Mouse (Mus musculus): Measurements from ENCODE around the gene Klf1. TPM values are rescaled to one million over a fixed set of nuclear protein-coding genes. Genes with fewer than 3 reads are reported as not detected.
A peak's percentile ranks its signal among the peaks of the same experiment; 100 is the strongest.

The Klf1 gene
- polyA plus RNA-seq (2011; ENCODE audit: insufficient read length, low read depth, missing spikeins) = not detected in 2 replicates

GRCm38 (mm10) chr8:84901752-84902151, at the start of gene Klf1:
Gene Klf1, plus strand, starts transcription at chr8:84901928.
- no peak within 1 kb of the TSS for H3K27ac ChIP-seq (ENCODE audit: insufficient read depth, low read length)
- TF ChIP-seq POLR2A (IDR thresholded peaks at IDR 0.05; ENCODE audit: low read depth, low read length) (no peak), CTCF (IDR thresholded peaks at IDR 0.05; ENCODE audit: borderline replicate concordance, insufficient read depth, low read length) (no peak)
- peaks cover 2% of the 10 kb centered on the region for H3K4me1 ChIP-seq (ENCODE audit: control insufficient read depth, insufficient read depth, low read length)
- H3K4me3 ChIP-seq (ENCODE audit: insufficient read depth, low read length) = peak within 1 kb of the TSS; percentile 67

- no peak overlapping the region for H3K27ac ChIP-seq (ENCODE audit: insufficient read depth, low read length)
- no peak overlapping the region for H3K4me3 ChIP-seq (ENCODE audit: insufficient read depth, low read length)
- TF ChIP-seq CTCF (IDR thresholded peaks at IDR 0.05; ENCODE audit: borderline replicate concordance, insufficient read depth, low read length) (no peak), POLR2A (IDR thresholded peaks at IDR 0.05; ENCODE audit: low read depth, low read length) (no peak)
- H3K4me1 ChIP-seq (ENCODE audit: control insufficient read depth, insufficient read depth, low read length) = peaks cover 7% of the 10 kb centered on the region; the same call in 1 of the 2 replicates
Observed at GRCm38 (mm10) chr8:84856434-84856833, 45.3 kb upstream of the Klf1 start.

- peaks cover 7% of the 10 kb centered on the region; the same call in 1 of the 2 replicates for H3K4me1 ChIP-seq (ENCODE audit: control insufficient read depth, insufficient read depth, low read length)
- TF ChIP-seq POLR2A (IDR thresholded peaks at IDR 0.05; ENCODE audit: low read depth, low read length) (peak; percentile 99), CTCF (IDR thresholded peaks at IDR 0.05; ENCODE audit: borderline replicate concordance, insufficient read depth, low read length) (no peak)
- peak within 1 kb of the TSS; percentile 90 for H3K4me3 ChIP-seq (ENCODE audit: insufficient read depth, low read length)
- H3K27ac ChIP-seq (ENCODE audit: insufficient read depth, low read length) = peak within 1 kb of the TSS; percentile 11; the same call in 1 of the 2 replicates
Observed at GRCm38 (mm10) chr8:84856864-84857441, 44.8 kb upstream of the Klf1 start, which contains the start of gene Farsa. Gene Farsa, plus strand, starts transcription at chr8:84856989.

DNA sequence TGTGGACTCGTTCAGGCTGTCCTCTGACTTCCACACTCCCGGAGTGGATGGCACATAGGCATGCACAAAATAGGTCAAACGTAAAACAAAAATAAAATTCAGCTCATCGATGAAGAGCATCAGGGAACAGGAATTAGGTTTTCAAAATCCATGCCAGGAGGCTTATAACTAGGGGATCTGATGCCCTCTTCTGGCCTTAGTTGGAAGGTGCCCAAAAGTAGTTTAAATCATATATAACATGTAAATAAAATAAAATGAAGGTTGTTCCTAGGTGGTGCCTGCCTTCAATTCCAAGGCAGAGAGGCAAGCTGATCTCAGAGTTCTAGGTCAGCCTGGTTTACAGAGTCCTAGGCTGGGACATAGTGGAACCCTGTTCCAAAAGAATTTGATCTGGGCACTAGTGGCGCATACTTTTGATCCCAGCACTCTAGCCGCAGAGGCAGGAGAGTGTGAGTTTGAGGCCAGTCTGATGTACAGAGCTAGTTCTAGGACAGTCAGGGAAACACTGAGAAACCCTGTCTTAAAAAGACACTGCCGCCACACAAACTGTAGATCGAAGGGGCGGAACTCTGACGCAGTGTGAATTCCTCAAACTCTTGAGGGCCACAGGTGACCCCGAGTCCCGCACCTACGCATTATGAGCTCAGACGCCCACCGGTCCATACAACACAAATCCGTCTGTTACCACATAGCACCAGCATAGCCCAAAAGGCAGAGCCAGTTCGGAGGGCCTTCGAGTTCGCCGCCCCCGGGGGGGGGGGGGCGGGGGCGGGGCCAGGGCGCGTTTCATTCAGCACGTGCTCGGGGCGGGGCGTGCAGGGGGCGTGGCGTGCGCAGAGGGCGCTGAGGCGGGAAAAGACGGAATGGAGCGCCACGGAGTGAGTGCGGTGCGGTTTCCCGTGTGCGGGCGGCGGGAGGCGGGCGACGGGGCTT, 30.1 kb upstream of the Klf1 start, which contains the start of gene Syce2:
Syce2 (plus strand) TSS at position 736 of the 933 bp plus-strand sequence.
- Histone ChIP-seq H3K4me3 (ENCODE audit: insufficient read depth, low read length) (0 out of 2 replicates have a peak within 1 kb of the TSS, but pooled peaks have one; percentile 7), H3K4me1 (ENCODE audit: control insufficient read depth, insufficient read depth, low read length) (no peaks in the 10 kb centered on the region), H3K27ac (ENCODE audit: insufficient read depth, low read length) (no peak within 1 kb of the TSS)
- TF ChIP-seq CTCF (IDR thresholded peaks at IDR 0.05; ENCODE audit: borderline replicate concordance, insufficient read depth, low read length) (no peak), POLR2A (IDR thresholded peaks at IDR 0.05; ENCODE audit: low read depth, low read length) (peak; percentile 36; the same call in 1 of the 2 replicates)

DNA sequence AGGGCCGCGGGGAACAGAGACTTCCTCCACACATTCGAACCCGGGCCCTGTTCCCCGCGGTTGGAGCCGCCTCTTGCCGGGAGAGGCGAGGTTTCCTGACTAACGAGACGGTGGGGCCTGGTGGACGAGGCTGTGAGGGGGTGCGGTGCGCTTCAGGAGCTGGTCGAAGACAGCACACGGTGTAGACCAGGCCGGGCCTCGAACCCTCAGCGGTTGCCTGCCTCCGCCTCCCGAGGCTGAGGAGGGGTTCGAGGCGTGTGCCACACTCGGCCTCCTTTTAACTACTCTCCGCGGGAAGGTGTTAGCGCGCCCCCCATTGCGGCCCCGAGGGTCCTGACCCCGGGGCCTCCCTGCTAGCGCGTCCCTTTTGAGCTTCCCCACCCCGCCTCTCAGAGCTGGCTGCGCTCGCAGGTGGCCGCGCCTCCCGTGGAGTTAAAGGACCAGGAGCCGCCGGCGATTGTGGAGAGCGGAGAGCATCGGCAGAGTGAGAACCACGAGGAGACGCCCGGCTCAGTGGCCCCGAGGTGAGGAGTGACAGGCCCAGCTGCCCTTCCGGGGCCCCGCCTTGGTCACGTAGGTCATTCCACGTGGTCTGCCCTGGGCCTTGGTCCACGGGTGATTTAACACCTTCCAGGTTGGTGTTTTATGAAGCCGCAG, 29.3 kb upstream of the Klf1 start:
- Histone ChIP-seq H3K4me3 (ENCODE audit: insufficient read depth, low read length) (0 out of 2 replicates have a peak overlapping the region, but pooled peaks have one; percentile 7), H3K27ac (ENCODE audit: insufficient read depth, low read length) (no peak overlapping the region), H3K4me1 (ENCODE audit: control insufficient read depth, insufficient read depth, low read length) (no peaks in the 10 kb centered on the region)
- no peak for TF ChIP-seq CTCF (IDR thresholded peaks at IDR 0.05; ENCODE audit: borderline replicate concordance, insufficient read depth, low read length)
- no peak for TF ChIP-seq POLR2A (IDR thresholded peaks at IDR 0.05; ENCODE audit: low read depth, low read length)

- TF ChIP-seq POLR2A (IDR thresholded peaks at IDR 0.05; ENCODE audit: low read depth, low read length) (no peak), CTCF (IDR thresholded peaks at IDR 0.05; ENCODE audit: borderline replicate concordance, insufficient read depth, low read length) (no peak)
- Histone ChIP-seq H3K4me1 (ENCODE audit: control insufficient read depth, insufficient read depth, low read length) (no peaks in the 10 kb centered on the region), H3K4me3 (ENCODE audit: insufficient read depth, low read length) (no peak overlapping the region), H3K27ac (ENCODE audit: insufficient read depth, low read length) (no peak overlapping the region)
Observed at GRCm38 (mm10) chr8:84873016-84873415, 28.7 kb upstream of the Klf1 start.

- Histone ChIP-seq H3K4me3 (ENCODE audit: insufficient read depth, low read length) (no peak overlapping the region), H3K4me1 (ENCODE audit: control insufficient read depth, insufficient read depth, low read length) (no peaks in the 10 kb centered on the region), H3K27ac (ENCODE audit: insufficient read depth, low read length) (no peak overlapping the region)
- TF ChIP-seq CTCF (IDR thresholded peaks at IDR 0.05; ENCODE audit: borderline replicate concordance, insufficient read depth, low read length) (no peak), POLR2A (IDR thresholded peaks at IDR 0.05; ENCODE audit: low read depth, low read length) (no peak)
Observed at GRCm38 (mm10) chr8:84874339-84874738, 27.4 kb upstream of the Klf1 start.

- TF ChIP-seq POLR2A (IDR thresholded peaks at IDR 0.05; ENCODE audit: low read depth, low read length) = no peak
- Histone ChIP-seq H3K4me3 (ENCODE audit: insufficient read depth, low read length) (no peak overlapping the region), H3K27ac (ENCODE audit: insufficient read depth, low read length) (no peak overlapping the region), H3K4me1 (ENCODE audit: control insufficient read depth, insufficient read depth, low read length) (no peaks in the 10 kb centered on the region)
Observed at GRCm38 (mm10) chr8:84877297-84878035, 24.3 kb upstream of the Klf1 start.

- no peaks in the 10 kb centered on the region for H3K4me1 ChIP-seq (ENCODE audit: control insufficient read depth, insufficient read depth, low read length)
- no peak overlapping the region for H3K27ac ChIP-seq (ENCODE audit: insufficient read depth, low read length)
- no peak overlapping the region for H3K4me3 ChIP-seq (ENCODE audit: insufficient read depth, low read length)
- no peak for TF ChIP-seq CTCF (IDR thresholded peaks at IDR 0.05; ENCODE audit: borderline replicate concordance, insufficient read depth, low read length)
- TF ChIP-seq POLR2A (IDR thresholded peaks at IDR 0.05; ENCODE audit: low read depth, low read length) = no peak
Observed at GRCm38 (mm10) chr8:84878915-84879314, 22.8 kb upstream of the Klf1 start.

Measured in embryonic fibroblast, embryonic 13.5 days (primary cell).